Mouse (Mus musculus) kidney, postnatal 36 days (tissue): ENCODE results near the gene Pnma1.

Experiments
- DNase-seq, 2 experiments: peaks; one replicate each; pipeline ENCODE4 v3.0.0; 2021 to 2022; ENCODE audit warnings: mixed read lengths in 2 of 2

The Pnma1 gene

DNA sequence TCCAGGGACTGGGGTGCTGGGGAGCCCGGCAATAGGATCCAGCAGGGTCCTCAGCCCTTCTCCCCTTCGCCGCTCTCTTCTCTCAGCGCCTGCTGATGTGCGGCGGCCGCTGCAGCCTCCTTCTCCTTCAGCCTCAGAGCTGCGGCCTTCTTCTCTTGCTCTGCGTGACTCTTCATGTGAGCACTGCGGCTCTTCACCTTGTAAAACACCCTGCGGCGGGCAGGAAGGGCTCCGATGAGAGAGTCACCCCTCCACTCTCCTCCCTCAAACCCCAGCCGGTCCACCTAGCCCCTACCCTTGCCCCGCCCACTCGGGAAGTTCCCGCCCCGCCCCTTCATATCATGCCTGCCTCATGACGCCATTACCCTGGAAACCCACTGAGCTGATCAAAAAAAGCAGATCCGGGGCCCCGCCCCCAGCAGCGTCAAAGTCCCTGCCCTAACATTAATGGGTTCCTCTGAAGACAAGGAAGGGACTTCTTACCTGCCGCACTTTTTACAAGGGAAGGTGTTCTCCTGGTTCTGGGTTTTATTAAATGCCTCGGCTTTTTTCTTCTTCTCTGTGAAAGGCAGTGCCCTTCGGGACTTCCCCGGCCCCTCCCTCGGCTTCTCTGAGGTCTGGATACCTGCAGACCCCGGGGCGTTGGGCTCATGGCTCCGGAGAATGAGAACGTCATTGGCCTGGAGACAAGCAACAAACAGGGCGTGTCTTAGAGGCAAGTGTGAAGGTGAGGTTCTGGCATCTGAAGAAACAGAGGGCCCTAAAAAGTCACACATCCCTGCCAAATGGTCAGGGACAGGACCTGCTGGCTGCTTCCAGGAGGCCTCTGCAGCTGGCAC, 4.3 kb upstream of the Pnma1 start:
- no peak for DNase-seq

DNA sequence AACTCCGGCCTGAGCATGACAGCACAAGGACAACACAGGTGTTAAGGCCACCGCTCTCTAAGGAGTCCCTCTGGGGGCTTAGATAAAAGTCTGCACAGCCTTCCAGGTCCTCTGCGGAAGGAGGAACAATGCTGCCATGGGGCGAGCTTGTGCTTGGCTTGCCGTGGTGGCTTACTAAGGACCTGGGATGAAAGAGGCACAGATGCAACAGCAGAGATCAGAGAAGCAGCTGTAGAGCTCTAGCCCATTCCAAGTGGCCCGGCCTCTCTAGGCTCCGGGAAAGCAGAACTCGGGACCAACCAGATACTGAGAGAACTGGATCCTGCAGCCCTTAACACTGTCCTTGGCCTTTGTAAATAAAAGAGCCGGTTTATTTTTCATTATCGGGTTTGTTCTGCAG, 3.6 kb upstream of the Pnma1 start:
- no peak for DNase-seq

DNA sequence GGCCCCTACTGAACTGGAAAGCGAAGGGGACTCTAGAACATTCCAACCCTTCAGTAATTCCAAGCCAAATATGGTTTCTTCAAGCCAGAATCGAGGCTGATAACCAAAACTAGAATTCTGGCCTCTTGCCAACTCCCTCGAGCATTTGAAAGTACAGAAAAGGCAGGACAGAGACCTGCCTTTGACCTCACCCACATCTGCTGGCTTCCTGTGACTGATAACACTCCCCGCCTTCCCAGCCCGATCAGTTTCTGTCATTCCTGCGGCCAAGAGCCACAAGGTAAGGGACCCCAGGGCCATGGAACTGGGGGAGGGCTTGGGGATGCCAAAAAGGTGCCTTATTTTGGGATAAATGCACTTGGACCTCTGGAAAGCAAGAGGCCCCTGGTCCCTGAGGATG, 2.7 kb upstream of the Pnma1 start:
- DNase-seq = peak; percentile 19 to 25

DNA sequence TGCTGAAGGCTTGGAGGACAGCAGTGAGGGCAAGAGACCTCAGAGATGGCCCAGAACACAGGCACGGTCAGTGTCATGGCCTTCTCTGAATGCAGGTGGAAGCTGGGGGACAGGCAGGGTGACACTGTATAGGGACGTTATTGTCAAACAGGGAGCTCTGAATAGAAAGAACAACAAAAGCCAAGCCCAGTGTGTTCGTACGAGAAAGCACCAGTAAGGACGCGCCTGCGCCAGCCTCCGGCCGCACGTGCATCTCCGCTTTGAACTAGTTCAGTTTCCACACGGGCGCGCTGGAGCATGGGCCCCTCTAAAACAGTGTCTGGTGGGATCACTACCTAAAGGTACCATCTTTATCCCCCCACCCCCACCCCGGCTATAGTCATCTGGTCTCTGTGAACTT, 1.7 kb upstream of the Pnma1 start:
- DNase-seq = no peak

DNA sequence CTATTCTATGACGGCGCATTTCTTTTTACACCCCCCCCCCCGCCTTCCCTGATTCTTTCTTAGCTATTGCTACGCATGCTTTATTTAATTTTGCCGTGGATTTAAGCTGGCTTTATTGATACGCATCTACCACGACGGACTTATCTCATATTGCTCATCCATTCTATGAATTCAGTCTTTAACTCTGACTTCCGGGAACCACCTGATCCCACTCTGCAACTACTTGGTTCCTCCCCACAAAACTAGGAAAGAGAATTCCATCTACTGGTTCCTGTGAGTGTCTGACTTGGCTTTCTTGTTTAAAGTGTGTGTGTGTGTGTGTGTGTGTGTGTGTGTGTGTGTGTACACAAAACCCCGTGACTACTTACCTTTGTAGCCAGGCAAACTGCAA, 328 bp upstream of the Pnma1 start:
- DNase-seq = no peak

DNA sequence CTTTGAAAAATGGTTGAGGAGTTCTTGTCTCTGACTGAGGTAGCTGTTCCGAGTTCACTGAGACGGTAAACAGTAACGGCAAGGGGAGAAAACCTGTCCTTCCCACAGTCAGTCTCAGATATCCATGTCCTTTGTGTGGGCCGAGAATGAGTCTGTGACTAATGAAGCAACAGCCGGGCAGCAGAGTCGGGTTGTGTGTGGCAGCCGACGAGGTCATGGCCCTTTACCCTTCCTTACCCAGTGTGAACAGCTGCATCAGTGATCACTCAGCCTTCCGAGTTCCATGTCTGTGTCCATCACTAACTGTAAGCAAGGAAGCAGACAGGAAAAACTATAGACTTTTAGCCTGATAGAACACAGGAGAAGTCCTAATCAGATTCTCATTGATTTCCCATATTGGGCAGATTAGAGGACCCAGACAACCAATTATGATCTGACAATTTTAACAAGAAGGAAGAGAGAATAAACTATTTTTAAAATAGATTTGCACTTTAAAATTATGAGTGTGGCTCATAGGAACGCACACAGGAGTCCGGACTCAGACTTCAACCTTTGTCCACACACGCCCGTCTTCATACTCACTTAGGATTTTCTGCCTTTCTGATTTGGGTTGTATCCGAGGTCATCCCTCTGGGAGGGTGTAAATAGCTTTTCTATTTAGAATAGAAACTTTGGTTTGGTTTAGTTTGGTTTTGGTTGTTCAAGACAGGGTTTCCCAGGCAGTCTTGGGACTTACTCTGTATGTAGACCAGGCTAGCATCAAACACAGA, 5.8 kb downstream of the Pnma1 start:
- DNase-seq = peak; percentile 39 to 47

DNA sequence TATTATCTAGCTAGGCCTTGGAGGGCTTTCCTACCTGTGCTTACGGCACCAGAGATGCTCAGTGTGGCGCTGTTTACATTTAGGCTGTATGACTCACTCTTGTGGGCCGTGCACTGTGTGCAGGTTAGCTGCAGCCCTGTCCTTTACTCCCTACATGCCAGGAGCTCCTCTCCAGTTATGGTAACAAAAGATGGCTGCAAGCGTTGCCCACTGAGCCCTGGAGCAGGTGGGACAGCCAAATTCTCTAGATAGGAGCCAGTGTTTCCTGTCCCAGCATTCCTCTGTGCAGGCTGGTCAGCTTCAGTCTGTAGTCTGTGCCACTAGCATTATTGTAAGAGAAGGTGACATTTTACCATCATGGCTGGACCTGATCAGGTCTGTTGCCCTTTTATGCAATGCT, 7.0 kb downstream of the Pnma1 start:
- DNase-seq = no peak

DNA sequence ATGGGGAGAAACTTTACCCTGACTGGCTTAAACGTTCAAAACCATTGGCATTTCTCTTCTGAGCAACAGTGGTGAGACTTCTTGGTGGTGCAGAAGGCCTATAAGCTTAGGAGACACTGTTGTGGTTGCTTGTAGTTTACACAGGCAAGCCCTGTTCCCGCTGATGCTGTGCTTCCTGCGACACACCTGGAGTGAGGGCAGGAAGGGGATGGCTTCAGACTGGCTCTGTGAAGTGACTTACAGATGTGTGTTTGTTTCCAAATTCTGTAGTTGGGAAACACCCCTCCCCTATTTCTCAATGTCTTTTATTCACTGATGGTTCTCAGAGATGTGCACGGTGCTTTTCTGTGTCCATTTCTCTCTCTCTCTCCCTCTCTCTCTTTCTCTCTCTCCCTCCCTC, 8.2 kb downstream of the Pnma1 start:
- no peak for DNase-seq

DNA sequence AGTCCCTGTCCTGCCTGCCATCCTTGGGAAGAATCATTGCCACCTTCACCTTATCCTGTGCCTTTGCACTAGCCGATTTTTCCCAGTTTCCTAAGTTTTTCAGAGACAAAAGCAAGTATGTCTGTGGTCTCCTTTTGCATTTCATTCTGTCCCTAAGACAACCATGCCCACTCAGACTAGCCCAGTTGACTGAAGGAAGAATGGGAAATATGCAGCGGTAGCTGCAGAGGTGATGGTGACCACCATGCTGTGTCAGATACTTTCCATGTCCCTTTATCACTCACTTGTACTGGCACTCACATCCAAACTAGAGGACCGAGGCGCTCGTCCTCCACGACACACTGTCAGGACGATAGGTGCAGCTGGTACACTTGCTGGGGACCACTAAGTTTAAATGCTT, 11.2 kb downstream of the Pnma1 start:
- no peak for DNase-seq

DNA sequence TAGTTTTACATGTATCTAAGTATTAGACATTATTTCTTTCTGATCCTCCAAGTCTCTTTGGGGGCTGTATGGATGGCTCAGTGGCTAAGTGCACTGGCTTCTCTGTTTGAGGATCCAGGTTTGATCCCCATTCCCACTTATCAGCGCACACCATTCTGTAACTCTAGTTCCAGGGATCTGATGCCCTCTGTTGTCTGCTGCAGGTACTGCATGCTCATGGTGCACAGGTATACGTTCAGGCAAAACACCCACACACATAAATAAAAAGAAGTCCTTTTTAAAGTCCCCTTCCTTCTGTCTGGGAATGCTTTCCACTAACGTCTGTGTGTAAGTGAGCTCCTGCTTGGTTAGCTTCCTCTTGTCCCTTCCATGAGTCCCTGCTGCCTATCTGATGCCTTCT, 16.0 kb downstream of the Pnma1 start:
- DNase-seq = peak; percentile 37 to 81

DNA sequence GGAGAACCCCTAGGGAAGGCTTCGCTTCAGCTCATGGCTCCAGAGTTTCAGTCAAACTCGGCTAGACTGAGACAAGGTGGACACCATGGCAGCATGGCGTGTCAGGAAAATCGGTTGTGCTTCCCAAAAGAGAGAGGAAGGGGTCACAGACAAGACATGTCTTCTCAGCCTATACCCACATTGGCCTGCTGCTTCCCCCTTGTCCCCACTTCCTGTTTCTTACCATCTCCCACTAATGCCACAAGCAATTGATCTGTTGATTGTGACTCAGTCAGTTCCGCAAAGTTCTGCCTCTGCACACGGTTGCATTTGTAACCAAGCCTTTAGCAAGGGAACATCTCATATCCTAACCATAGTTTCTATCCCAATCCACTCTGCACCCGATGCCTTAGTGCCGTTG, 18.4 kb downstream of the Pnma1 start:
- no peak for DNase-seq

DNA sequence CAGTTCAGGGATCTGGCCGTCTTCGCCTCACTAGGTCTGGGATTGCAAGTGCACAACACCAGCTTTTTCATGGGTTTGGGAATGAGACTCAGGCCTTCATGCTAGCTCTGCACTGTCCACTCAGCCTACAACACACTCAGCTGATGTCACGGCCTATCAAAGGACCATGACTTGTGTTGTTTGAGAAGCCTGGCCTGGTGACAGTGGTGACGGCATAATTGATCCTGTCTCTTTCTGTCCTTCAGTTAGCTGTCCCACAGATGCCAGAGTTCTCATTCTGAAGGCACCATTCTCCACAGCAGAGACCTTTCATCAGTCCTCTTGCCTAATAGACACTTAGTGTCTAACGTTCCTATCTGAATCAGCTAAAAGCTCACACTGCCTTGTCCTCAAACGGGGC, 19.7 kb downstream of the Pnma1 start:
- DNase-seq = no peak

DNA sequence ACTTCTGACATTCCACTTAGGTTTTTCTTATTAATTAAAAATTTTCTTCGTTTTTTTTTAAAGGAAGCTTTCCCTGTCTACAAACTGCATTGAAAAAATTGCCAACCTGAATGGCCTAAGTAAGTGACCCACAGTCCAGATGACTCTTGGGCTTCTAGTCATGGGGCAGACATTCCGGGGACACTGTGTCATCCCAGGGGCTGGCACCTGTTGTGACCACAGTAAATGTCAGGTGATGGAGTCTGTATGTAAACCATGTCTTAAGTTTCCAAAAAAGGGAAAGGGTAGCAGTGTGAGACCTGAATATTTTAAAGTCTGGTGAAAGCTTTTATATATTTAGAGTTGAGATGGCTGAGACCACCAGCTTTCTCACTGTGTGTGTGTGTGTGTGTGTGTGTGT, 21.4 kb downstream of the Pnma1 start:
- DNase-seq = no peak

DNA sequence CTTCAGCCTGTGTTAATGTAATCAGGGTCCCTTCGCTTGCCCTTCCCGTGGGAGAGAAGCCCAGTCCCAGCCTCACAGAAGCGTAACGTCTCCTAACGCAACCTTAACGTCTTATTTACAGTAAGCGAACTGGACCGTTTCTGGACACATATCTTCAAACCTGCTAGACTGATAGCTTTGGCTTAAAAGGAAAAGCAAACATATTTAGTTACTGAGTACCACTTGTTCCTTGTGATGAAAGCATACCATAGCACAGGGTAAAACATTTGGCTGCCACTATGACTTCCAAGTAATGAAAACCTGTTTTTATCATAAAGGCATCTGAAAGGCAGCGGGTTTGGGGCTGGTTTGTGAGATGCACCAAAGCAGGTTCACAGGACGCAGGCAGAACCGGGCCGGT, 22.4 kb downstream of the Pnma1 start:
- no peak for DNase-seq

DNA sequence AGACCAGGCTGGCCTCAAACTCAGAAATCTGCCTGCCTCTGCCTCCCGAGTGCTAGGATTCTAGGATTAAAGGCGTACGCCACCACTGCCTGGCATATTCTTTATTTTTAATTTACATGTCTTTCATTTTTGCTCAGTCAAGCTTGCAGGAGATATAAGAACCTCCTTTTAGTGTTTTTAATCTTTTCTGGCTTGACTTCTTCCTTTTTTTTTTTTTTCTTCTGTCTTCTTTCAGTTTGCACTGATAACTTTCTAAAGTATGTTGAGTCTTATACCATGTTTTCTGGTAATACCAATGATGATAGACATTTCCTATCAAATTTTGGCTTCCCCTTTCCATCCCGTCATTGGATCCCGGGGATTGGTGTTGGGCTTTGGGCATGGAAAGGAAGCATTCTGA, 28.7 kb downstream of the Pnma1 start:
- DNase-seq = no peak

DNA sequence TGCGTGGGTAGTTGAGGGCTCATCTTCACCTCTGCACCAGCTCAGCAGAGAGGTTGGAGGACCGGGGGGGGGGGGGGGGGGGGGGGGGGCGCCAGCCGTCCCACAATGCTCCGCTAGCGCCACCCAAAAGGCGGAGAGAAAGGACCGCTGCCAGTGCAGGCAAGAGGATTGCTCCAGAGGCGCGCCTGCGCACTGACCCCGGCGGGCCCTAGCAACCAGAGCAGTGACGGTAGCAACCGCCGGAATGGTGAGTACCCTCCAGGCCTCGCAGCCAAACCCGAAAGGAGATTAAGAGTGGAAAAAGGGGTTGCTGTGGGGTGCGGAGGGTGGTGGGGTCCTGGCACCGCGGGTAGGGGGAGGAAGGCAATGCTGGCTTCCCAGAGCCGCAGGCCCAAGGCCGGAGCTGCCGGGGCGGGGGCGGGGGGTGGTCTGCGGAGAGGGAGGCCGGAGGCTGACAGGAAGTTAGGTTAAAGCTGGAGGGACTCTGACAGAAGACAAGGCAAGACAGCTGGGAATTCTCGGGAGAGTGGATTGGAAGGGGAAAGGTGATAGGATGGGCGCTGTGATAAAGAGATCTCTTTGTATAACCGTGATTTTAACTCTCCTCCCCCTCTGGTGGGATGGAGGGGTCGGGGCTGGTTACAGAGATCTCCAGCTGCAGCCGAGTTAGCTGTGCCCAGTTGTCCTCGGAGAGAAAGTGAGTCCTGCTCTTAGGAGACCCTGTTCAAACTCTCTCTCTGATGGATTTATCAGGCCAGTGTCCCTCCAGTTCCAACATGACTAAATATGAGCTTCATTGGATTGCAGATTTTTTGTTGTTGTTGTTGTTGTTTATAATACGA, 33.9 kb downstream of the Pnma1 start, which contains the start of gene Dnal1:
Gene Dnal1 (plus strand): TSS at position 214 of the 842 bp plus-strand sequence.
- DNase-seq = peak; percentile 94 to 97

DNA sequence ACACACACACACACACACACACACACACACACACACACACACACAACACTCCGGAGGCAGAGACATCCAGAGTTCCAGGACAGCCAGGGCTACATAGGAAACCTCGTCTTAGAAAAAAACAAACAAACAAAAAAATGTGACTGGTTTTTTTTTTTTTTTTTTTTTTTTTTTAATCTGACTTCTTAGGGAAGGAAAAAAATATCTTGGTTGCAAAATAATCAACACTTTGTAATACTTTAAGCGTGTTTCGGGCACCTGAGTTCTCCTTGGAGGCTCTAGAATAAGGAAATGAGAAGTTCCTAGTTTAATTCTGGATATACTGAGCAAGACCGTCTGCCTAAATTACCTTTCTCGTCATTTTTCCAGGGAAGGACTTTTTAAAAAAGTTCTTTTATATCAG, 34.6 kb downstream of the Pnma1 start:
- no peak for DNase-seq

DNA sequence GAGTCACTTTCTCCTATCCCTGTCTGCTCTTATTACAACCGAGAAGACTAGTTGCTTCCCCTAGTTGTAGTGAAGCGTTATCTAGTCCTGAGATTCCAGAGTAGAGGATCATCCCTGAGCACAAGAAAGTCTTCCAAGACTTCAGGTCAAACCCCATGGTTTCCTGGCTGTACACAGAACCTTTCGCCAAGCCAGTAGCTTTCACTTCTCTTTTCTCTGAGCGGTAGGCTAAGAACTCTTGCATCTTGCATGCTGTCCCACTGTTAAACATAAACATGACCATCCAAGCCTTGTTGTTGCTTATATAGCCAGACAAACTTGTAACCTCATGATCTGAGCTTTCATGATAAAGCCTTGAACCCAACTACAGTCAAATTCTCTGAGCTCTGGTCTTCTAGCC, 37.5 kb downstream of the Pnma1 start:
- DNase-seq = no peak

DNA sequence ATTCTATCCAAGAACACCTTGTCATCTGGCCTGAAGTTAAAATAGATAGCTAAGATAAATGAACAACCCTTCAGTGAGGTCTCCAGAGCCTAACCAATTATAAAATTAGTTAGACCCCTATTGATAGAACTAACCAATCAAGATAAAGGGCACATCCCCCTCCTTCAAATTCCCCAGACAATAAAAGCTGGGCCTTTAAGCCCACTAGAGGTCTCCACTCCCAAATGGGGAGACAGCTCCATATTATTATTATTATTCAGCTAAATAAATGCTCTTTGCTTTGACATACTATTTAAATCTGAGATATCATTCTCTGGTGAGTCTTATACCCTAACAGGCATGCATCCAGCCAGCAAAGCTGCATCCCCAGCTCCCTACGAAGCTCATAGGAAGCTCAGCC, 38.4 kb downstream of the Pnma1 start:
- DNase-seq = no peak

DNA sequence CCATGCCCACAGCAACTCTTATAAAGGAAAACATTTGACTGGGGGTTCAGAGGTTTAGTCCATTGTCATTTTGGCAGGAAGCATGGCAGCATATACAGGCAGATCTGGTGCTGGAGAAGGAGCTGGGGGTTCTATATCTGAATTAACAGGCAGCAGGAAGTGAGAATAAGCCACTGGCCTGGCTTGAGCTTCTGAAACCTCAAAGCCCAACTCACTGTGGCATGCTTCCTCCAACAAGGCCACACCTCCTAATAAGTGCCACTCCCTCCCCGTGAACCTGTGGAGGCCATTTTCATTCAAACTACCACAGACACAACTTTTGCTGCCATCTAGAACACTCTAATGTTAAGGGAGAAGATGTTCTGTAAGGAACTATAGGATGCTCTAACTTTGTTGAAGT, 40.6 kb downstream of the Pnma1 start:
- DNase-seq = no peak

DNA sequence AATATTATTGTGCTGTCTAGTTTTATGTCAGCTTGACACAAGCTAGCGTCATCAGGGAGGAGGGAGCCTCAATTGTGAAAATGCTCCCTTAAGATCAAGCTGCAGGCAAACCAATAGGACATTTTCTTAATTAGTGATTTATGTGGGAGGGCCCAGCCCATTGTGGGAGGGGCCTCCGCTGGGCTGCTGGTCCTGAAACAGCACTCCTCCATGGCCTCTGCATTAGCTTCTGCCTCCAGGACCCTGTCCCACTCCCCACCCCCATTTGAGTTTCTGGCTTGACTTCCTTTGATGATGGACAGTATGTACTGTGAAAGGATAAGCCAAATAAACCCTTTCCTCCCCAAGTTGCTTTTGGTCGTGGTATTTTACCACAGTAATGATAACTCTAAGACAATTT, 41.3 kb downstream of the Pnma1 start:
- DNase-seq = peak in 1 of 2 experiments; percentile 41

DNA sequence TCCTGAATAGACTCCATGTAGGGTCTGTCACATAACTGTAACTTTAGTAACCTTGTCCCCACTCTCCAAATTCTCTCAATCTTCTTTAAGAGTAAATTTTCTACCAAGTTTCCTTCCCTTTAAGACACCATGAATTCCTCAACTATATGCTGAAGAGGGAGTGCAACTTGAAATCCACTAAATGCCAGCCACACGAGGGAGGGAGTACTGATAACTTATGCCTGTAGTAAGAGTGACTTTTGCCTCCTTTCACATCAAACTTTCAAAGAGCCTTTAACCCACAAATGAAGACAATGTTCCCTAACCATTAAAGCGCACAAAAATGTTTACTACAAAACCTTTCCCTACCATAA, 46.8 kb downstream of the Pnma1 start:
- DNase-seq = no peak
